Mouse (Mus musculus) thymus, adult 2 months (tissue): Measurements from ENCODE around the gene Klk1b5.
"Not testable (repeated sequence)": the region's sequence is repeated elsewhere in the genome, so short reads cannot be mapped to it uniquely, and the experiment has no call there.

Experiments used
- CTCF ChIP-seq: fragments of 200-500 bp; IDR thresholded peaks from 2 replicates; pipeline ENCODE4 v1.5.1; 2012; ENCODE audit warnings: mild to moderate bottlenecking, control low read depth, low read length, moderate library complexity, borderline replicate concordance; ENCODE audit not compliant: control insufficient read depth, poor library complexity, insufficient read depth; ENCODE audit errors: extremely low read depth
- POLR2A ChIP-seq: fragments of 200-500 bp; IDR thresholded peaks from 2 replicates; pipeline ENCODE4 v1.6.1; 2012; ENCODE audit warnings: mild to moderate bottlenecking, low read length, control low read depth, moderate library complexity; ENCODE audit not compliant: control insufficient read depth, poor library complexity, insufficient read depth; ENCODE audit errors: extremely low read depth

- not testable (repeated sequence) for TF ChIP-seq POLR2A, CTCF
These were observed 35.1 kb downstream of the Klk1b5 start for GRCm38 (mm10) chr7:44250732-44251275.
